12 mouse cellular contexts compared by ENCODE assay signal in the genomic region with DNA sequence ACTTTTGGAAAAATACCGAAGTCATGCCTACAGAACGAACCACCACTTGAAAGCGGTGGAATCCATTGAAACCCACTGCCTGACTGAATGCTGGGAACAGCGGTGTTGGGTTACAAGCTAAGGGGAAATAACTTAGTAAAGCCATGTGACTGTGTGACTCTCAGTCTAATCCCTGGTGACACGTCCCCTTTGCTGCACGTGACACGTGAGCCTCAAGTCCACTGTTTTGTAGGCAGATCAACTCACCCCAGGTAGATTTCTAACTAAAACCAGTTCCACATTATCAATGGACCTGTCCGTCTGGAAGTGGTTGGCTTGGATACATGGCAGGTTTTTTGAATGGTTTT.
DNase-seq lines count a peak whose midpoint lies in the region; ATAC-seq and TF ChIP-seq lines count a peak whose summit lies in the region.
"Had no signal": no experiment of that assay in that cellular context is flagged by ENCODE, and none has a peak within 500 bp of the region (broad histone marks: within the 10 kb centered on the region; RNA-seq: fewer than 3 reads in every experiment).

No protein-coding gene starts in this region.

- DNase-seq in hindbrain, embryonic 11.5 days (ENCODE audit: low spot score) = peak; percentile 41
- no peak for DNase-seq in hindbrain, postnatal 0 days (ENCODE audit: low spot score)
- DNase-seq in embryo, embryonic 11.5 days (ENCODE audit: low read depth, low spot score) = peak; percentile 35
- peak; percentile 80 for DNase-seq in kidney, adult 2 months
- no peak for DNase-seq in forebrain, embryonic 11.5 days (ENCODE audit: low spot score)
- DNase-seq in ovary, adult 18-20 months (ENCODE audit: low spot score) = no peak
- no peak for DNase-seq in spleen, adult 12 weeks (ENCODE audit: low spot score)
- DNase-seq: gastrocnemius, postnatal 25 days; left cerebral cortex, postnatal 4 days; thymus, postnatal 36 days had no signal

- H3K27me3 ChIP-seq in hindbrain, embryonic 11.5 days (ENCODE audit: control insufficient read depth, insufficient read depth, low read length) = no peaks in the 10 kb centered on the region
- H3K27me3 ChIP-seq in hindbrain, postnatal 0 days (ENCODE audit: insufficient read depth, low read length) = no peaks in the 10 kb centered on the region
- no peaks in the 10 kb centered on the region for H3K27me3 ChIP-seq in kidney, adult 2 months (replicated peaks; ENCODE audit: control insufficient read depth, insufficient read depth, low read length)
- no peaks in the 10 kb centered on the region for H3K27me3 ChIP-seq in midbrain, embryonic 15.5 days (replicated peaks)
- H3K27me3 ChIP-seq in forebrain, embryonic 11.5 days (ENCODE audit: control insufficient read depth, insufficient read depth, low read length) = no peaks in the 10 kb centered on the region

- no peak overlapping the region for H3K4me2 ChIP-seq in hindbrain, embryonic 11.5 days (replicated peaks; ENCODE audit: low read depth, low read length)
- H3K4me2 ChIP-seq in hindbrain, postnatal 0 days (ENCODE audit: low read depth, low read length) = no peak overlapping the region
- no peak overlapping the region for H3K4me2 ChIP-seq in midbrain, embryonic 15.5 days
- no peak overlapping the region for H3K4me2 ChIP-seq in forebrain, embryonic 11.5 days (ENCODE audit: low read depth, low read length, severe bottlenecking)

- no peaks in the 10 kb centered on the region for H3K9me3 ChIP-seq in hindbrain, embryonic 11.5 days (ENCODE audit: control insufficient read depth, low read length)
- no peaks in the 10 kb centered on the region for H3K9me3 ChIP-seq in hindbrain, postnatal 0 days (ENCODE audit: low read length)
- no peaks in the 10 kb centered on the region for H3K9me3 ChIP-seq in midbrain, embryonic 15.5 days
- no peaks in the 10 kb centered on the region for H3K9me3 ChIP-seq in forebrain, embryonic 11.5 days (ENCODE audit: control insufficient read depth, low read length)

- TF ChIP-seq POLR2A in kidney, adult 2 months (IDR thresholded peaks at IDR 0.05; ENCODE audit: low read depth, low read length) = no peak

- no peak overlapping the region for H3K4me3 ChIP-seq in hindbrain, embryonic 11.5 days (ENCODE audit: low read depth, low read length)
- no peak overlapping the region for H3K4me3 ChIP-seq in hindbrain, postnatal 0 days (ENCODE audit: low read length)
- no peak overlapping the region for H3K4me3 ChIP-seq in kidney, adult 2 months (ENCODE audit: insufficient read depth, low read depth, low read length)
- H3K4me3 ChIP-seq in midbrain, embryonic 15.5 days = no peak overlapping the region
- H3K4me3 ChIP-seq in forebrain, embryonic 11.5 days (ENCODE audit: low read depth, low read length) = no peak overlapping the region

- H3K27ac ChIP-seq in hindbrain, embryonic 11.5 days (ENCODE audit: low read depth, low read length) = no peak overlapping the region
- no peak overlapping the region for H3K27ac ChIP-seq in hindbrain, postnatal 0 days
- H3K27ac ChIP-seq in kidney, adult 2 months (ENCODE audit: insufficient read depth, low read depth, low read length) = peak overlapping the region; percentile 100
- H3K27ac ChIP-seq in midbrain, embryonic 15.5 days = no peak overlapping the region
- H3K27ac ChIP-seq in forebrain, embryonic 11.5 days (ENCODE audit: low read depth, low read length) = no peak overlapping the region

- no peaks in the 10 kb centered on the region for H3K36me3 ChIP-seq in hindbrain, embryonic 11.5 days (ENCODE audit: control insufficient read depth, insufficient read depth, low read length)
- no peaks in the 10 kb centered on the region for H3K36me3 ChIP-seq in hindbrain, postnatal 0 days (ENCODE audit: insufficient read depth, low read length)
- H3K36me3 ChIP-seq in kidney, adult 2 months (ENCODE audit: control insufficient read depth, insufficient read depth, low read length) = no peaks in the 10 kb centered on the region
- H3K36me3 ChIP-seq in midbrain, embryonic 15.5 days (replicated peaks) = no peaks in the 10 kb centered on the region
- no peaks in the 10 kb centered on the region for H3K36me3 ChIP-seq in forebrain, embryonic 11.5 days (ENCODE audit: control insufficient read depth, insufficient read depth, low read length)
- H3K36me3 ChIP-seq: G1E had no signal

- no peak overlapping the region for H3K9ac ChIP-seq in hindbrain, embryonic 11.5 days (ENCODE audit: low read depth, low read length)
- no peak overlapping the region for H3K9ac ChIP-seq in hindbrain, postnatal 0 days (replicated peaks; ENCODE audit: low read length)
- no peak overlapping the region for H3K9ac ChIP-seq in midbrain, embryonic 15.5 days
- H3K9ac ChIP-seq in forebrain, embryonic 11.5 days (ENCODE audit: low read length) = no peak overlapping the region

- no peaks in the 10 kb centered on the region; the same call in 1 of the 2 replicates for H3K4me1 ChIP-seq in hindbrain, embryonic 11.5 days (replicated peaks; ENCODE audit: control insufficient read depth, insufficient read depth, low read length)
- H3K4me1 ChIP-seq in hindbrain, postnatal 0 days (ENCODE audit: insufficient read depth, low read length) = no peaks in the 10 kb centered on the region
- peaks cover 58% of the 10 kb centered on the region for H3K4me1 ChIP-seq in kidney, adult 2 months (ENCODE audit: control insufficient read depth, insufficient read depth, low read length)
- H3K4me1 ChIP-seq in midbrain, embryonic 15.5 days = peaks cover 24% of the 10 kb centered on the region
- peaks cover 7% of the 10 kb centered on the region; the same call in 1 of the 2 replicates for H3K4me1 ChIP-seq in forebrain, embryonic 11.5 days (replicated peaks; ENCODE audit: control insufficient read depth, insufficient read depth, low read length)

- no peak for ATAC-seq in hindbrain, embryonic 11.5 days (ENCODE audit: low FRiP score)
- ATAC-seq in hindbrain, postnatal 0 days = no peak
- 0 out of 2 replicates have a peak, but pooled peaks have one; percentile 34 for ATAC-seq in midbrain, embryonic 15.5 days (replicated peaks)
- ATAC-seq in forebrain, embryonic 11.5 days (replicated peaks; ENCODE audit: low FRiP score) = no peak

- WGBS in hindbrain, embryonic 11.5 days = 45% methylated on average over 8 of the region's 8 CpGs
- WGBS in hindbrain, postnatal 0 days = 46% methylated on average over 8 of the region's 8 CpGs
- WGBS in kidney, adult 2 months = 27% methylated on average over 8 of the region's 8 CpGs
- WGBS in midbrain, embryonic 15.5 days = 32% methylated on average over 8 of the region's 8 CpGs
- WGBS in forebrain, embryonic 11.5 days = 21% methylated on average over 8 of the region's 8 CpGs

- no peak for TF ChIP-seq CTCF in hindbrain, postnatal 0 days (IDR thresholded peaks at IDR 0.05; ENCODE audit: low read depth)
- no peak for TF ChIP-seq CTCF in kidney, adult 2 months (conservative IDR thresholded peaks at IDR 0.05; ENCODE audit: insufficient read depth, insufficient read length, low read depth, low read length)

Comparison
In these comparisons a context has a peak if more than half of its experiments do, and no peak if none do; other contexts are left out.
1. DNase-seq: peak in hindbrain, embryonic 11.5 days (single experiment), embryo, embryonic 11.5 days (single experiment) and kidney, adult 2 months (single experiment); none in hindbrain, postnatal 0 days (single experiment), forebrain, embryonic 11.5 days (single experiment), ovary, adult 18-20 months (single experiment) and spleen, adult 12 weeks (single experiment).